Mouse (Mus musculus): Measurements from ENCODE around the gene Nudt9. TPM values are rescaled to one million over a fixed set of nuclear protein-coding genes. Genes with fewer than 3 reads are reported as not detected.
A peak's percentile ranks its signal among the peaks of the same experiment; 100 is the strongest.
"Not testable (repeated sequence)": the region's sequence is repeated elsewhere in the genome, so short reads cannot be mapped to it uniquely, and the experiment has no call there.

The Nudt9 gene
- 10 to 100 TPM; 56.4 to 61.9 TPM for total RNA-seq (2021)
- long read RNA-seq, experiment 1, transcript Nudt9-201 (8 exons, 1,488 nt), result major isoform, 82 of 98 reads
- long read RNA-seq, experiment 1, partial matches to known transcripts, result 1 of 98 reads
- long read RNA-seq, experiment 1, other reads (novel, unspliced or antisense), result 15 of 98 reads
- long read RNA-seq, experiment 2, transcript Nudt9-201 (8 exons, 1,488 nt), result major isoform, 63 of 76 reads
- long read RNA-seq, experiment 2, partial matches to known transcripts, result 1 of 76 reads
- long read RNA-seq, experiment 2, other reads (novel, unspliced or antisense), result 12 of 76 reads

- intact Hi-C loops (cut with DNase I), result no loop called here
- peak; percentile 98 for DNase-seq (ENCODE audit: low spot score in 2 of 2)
Observed at GRCm38 (mm10) chr5:104046256-104047199, at the start of gene Nudt9. Nudt9 (plus strand) TSS chr5:104046306.

GRCm38 (mm10) chr5:103998739-103999138 is 47.4 kb upstream of the Nudt9 start:
- intact Hi-C loops (cut with DNase I), result loop anchor here (5.0 kb wide), 1 partner anchor 344 kb away; no protein-coding TSS in a partner anchor
- peak in 1 of 2 experiments; percentile 34 for DNase-seq (ENCODE audit: low spot score in 2 of 2)

GRCm38 (mm10) chr5:103999738-104000137 is 46.4 kb upstream of the Nudt9 start:
- DNase-seq (ENCODE audit: low spot score in 2 of 2), result peak; percentile 62 to 85
- intact Hi-C loops (cut with DNase I), result loop anchor here (5.0 kb wide), 2 partner anchors 38 to 343 kb away; no protein-coding TSS in a partner anchor

- DNase-seq (ENCODE audit: low spot score in 2 of 2), result no peak
- intact Hi-C loops (cut with DNase I), result loop anchor here (5.0 kb wide), 1 partner anchor 35 kb away; no protein-coding TSS in a partner anchor
Observed at GRCm38 (mm10) chr5:104002549-104003255, 43.4 kb upstream of the Nudt9 start.

GRCm38 (mm10) chr5:104003256-104003931 is 42.7 kb upstream of the Nudt9 start:
- DNase-seq (ENCODE audit: low spot score in 2 of 2), result no peak
- intact Hi-C loops (cut with DNase I), result loop anchor here (5.0 kb wide), 1 partner anchor 34 kb away; no protein-coding TSS in a partner anchor

- intact Hi-C loops (cut with DNase I), result loop anchor here (5.0 kb wide), 1 partner anchor 33 kb away; no protein-coding TSS in a partner anchor
- DNase-seq (ENCODE audit: low spot score in 2 of 2), result no peak
Observed at GRCm38 (mm10) chr5:104003955-104004354, 42.2 kb upstream of the Nudt9 start.

- DNase-seq (ENCODE audit: low spot score in 2 of 2), result no peak
- intact Hi-C loops (cut with DNase I), result no loop called here
Observed at GRCm38 (mm10) chr5:104006811-104007210, 39.3 kb upstream of the Nudt9 start.

GRCm38 (mm10) chr5:104007801-104008200 is 38.3 kb upstream of the Nudt9 start:
- intact Hi-C loops (cut with DNase I), result no loop called here
- no peak for DNase-seq (ENCODE audit: low spot score in 2 of 2)

GRCm38 (mm10) chr5:104009421-104009820 is 36.7 kb upstream of the Nudt9 start:
- DNase-seq (ENCODE audit: low spot score in 2 of 2), result no peak
- intact Hi-C loops (cut with DNase I), result no loop called here

GRCm38 (mm10) chr5:104010261-104010660 is 35.8 kb upstream of the Nudt9 start:
- intact Hi-C loops (cut with DNase I), result no loop called here
- DNase-seq (ENCODE audit: low spot score in 2 of 2), result no peak

GRCm38 (mm10) chr5:104011419-104011818 is 34.7 kb upstream of the Nudt9 start:
- no peak for DNase-seq (ENCODE audit: low spot score in 2 of 2)
- intact Hi-C loops (cut with DNase I), result no loop called here

- intact Hi-C loops (cut with DNase I), result no loop called here
- peak; percentile 58 to 76 for DNase-seq (ENCODE audit: low spot score in 2 of 2)
Observed at GRCm38 (mm10) chr5:104021597-104022378, 24.3 kb upstream of the Nudt9 start, which contains the start of gene Hsd17b11. Hsd17b11 (minus strand) TSS chr5:104021919.

- intact Hi-C loops (cut with DNase I), result no loop called here
- no peak for DNase-seq (ENCODE audit: low spot score in 2 of 2)
Observed at GRCm38 (mm10) chr5:104022558-104022957, 23.5 kb upstream of the Nudt9 start.

- no peak for DNase-seq (ENCODE audit: low spot score in 2 of 2)
- intact Hi-C loops (cut with DNase I), result no loop called here
Observed at GRCm38 (mm10) chr5:104023289-104024020, 22.7 kb upstream of the Nudt9 start.

GRCm38 (mm10) chr5:104024193-104024592 is 21.9 kb upstream of the Nudt9 start:
- intact Hi-C loops (cut with DNase I); DNase-seq (ENCODE audit: low spot score in 2 of 2): not testable (repeated sequence)

- intact Hi-C loops (cut with DNase I), result no loop called here
- no peak for DNase-seq (ENCODE audit: low spot score in 2 of 2)
Observed at GRCm38 (mm10) chr5:104024762-104025161, 21.3 kb upstream of the Nudt9 start.

- intact Hi-C loops (cut with DNase I), result no loop called here
- DNase-seq (ENCODE audit: low spot score in 2 of 2), result no peak
Observed at GRCm38 (mm10) chr5:104025245-104025854, 20.8 kb upstream of the Nudt9 start.

All from left cerebral cortex, postnatal 14 days (tissue).